Mouse (Mus musculus) midbrain, embryonic 15.5 days (tissue): ENCODE measurements around the gene Fcgr4. TPM values are rescaled to one million over a fixed set of nuclear protein-coding genes. Genes with fewer than 3 reads are reported as not detected.

Experiments
- ATAC-seq: fragments of 200-750 bp; cut with Nextera tagmentation; replicated peaks from 2 replicates; pipeline ENCODE4 v1.8.0; 2017; ENCODE audit warnings: moderate TSS enrichment
- H3K27ac ChIP-seq: fragments of 300-500 bp; sonication (generic); 2 replicates; pipeline ENCODE4 v1.5.1; 2015; ENCODE audit warnings: mild to moderate bottlenecking, inconsistent platforms
- H3K27me3 ChIP-seq: fragments of 300-500 bp; sonication (generic); replicated peaks from 2 replicates; pipeline ENCODE4 v1.6.1; 2015; ENCODE audit warnings: inconsistent platforms
- H3K36me3 ChIP-seq: fragments of 300-500 bp; sonication (generic); replicated peaks from 2 replicates; pipeline ENCODE4 v1.6.1; 2015; ENCODE audit warnings: inconsistent platforms
- H3K4me1 ChIP-seq: fragments of 300-500 bp; sonication (generic); 2 replicates; pipeline ENCODE4 v1.6.1; 2015; ENCODE audit warnings: inconsistent platforms
- H3K4me2 ChIP-seq: fragments of 300-500 bp; sonication (generic); 2 replicates; pipeline ENCODE4 v1.6.1; 2015; ENCODE audit warnings: inconsistent platforms, mild to moderate bottlenecking, moderate library complexity
- H3K4me3 ChIP-seq: fragments of 300-500 bp; sonication (generic); 2 replicates; pipeline ENCODE4 v1.5.1; 2015; ENCODE audit warnings: mild to moderate bottlenecking, inconsistent platforms
- H3K9ac ChIP-seq: fragments of 300-500 bp; sonication (generic); 2 replicates; pipeline ENCODE4 v1.6.1; 2015; ENCODE audit warnings: mild to moderate bottlenecking, inconsistent platforms
- H3K9me3 ChIP-seq: fragments of 300-500 bp; sonication (generic); 2 replicates; pipeline ENCODE4 v1.6.1; 2016; ENCODE audit warnings: inconsistent platforms
- WGBS: fragments of 180-500 bp; shearing (Covaris S2); methylation state at CpG from one replicate; pipeline ENCODE4 v1.1.7; 2015; ENCODE audit warnings: mixed read lengths; 5-methylcytosine and 5-hydroxymethylcytosine counted together
- polyA plus RNA-seq: library from polyadenylated mRNA; unstranded; fragments of >200 nt; fragmentation: Nextera tagmentation; extraction: Ambion mirVana; gene quantifications from 2 replicates; pipeline ENCODE4 v1.2.1, GENCODE M21; 2015

The Fcgr4 gene
- polyA plus RNA-seq, 1 experiment from 2014 or later = 0.53 TPM

GRCm38 (mm10) chr1:170985861-170986260 is 32.9 kb upstream of the Fcgr4 start:
- no peaks in the 10 kb centered on the region for H3K36me3 ChIP-seq
- H3K9ac ChIP-seq = no peak overlapping the region
- ATAC-seq = no peak
- H3K27me3 ChIP-seq = no peaks in the 10 kb centered on the region
- no peaks in the 10 kb centered on the region for H3K4me1 ChIP-seq
- WGBS = 85% methylated on average over 5 of the region's 5 CpGs
- no peak overlapping the region for H3K4me2 ChIP-seq
- H3K27ac ChIP-seq = no peak overlapping the region
- H3K9me3 ChIP-seq = no peaks in the 10 kb centered on the region
- no peak overlapping the region for H3K4me3 ChIP-seq

GRCm38 (mm10) chr1:170989656-170990055 is 29.1 kb upstream of the Fcgr4 start:
- no peak overlapping the region for H3K27ac ChIP-seq
- no peak overlapping the region for H3K9ac ChIP-seq
- ATAC-seq = no peak
- no peaks in the 10 kb centered on the region for H3K9me3 ChIP-seq
- no peak overlapping the region for H3K4me2 ChIP-seq
- WGBS = 78% methylated on average over 9 of the region's 9 CpGs
- H3K4me1 ChIP-seq = no peaks in the 10 kb centered on the region
- H3K27me3 ChIP-seq = no peaks in the 10 kb centered on the region
- no peaks in the 10 kb centered on the region for H3K36me3 ChIP-seq
- no peak overlapping the region for H3K4me3 ChIP-seq

DNA sequence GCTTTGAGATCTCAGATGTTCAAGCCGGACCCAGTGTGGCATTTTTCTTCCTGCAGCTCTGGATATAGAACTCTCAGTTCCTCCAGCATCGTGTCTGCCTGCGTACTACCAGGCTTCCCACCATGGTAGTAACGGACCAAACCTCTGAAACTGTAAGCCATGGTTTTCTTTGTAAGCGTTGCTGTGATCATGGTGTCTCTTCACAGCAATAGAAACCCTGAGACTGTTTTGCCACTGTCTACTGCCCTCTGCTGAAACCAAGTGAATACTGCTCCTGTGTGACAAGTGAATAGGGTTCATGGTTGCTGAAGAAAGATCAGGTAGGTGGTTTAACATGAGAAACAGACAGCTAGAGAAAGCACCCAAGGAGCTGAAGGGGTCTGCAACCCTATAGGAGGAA is 26.2 kb upstream of the Fcgr4 start:
- 69% methylated on average over 5 of the region's 5 CpGs for WGBS
- Histone ChIP-seq H3K27ac (no peak overlapping the region), H3K9ac (no peak overlapping the region), H3K9me3 (no peaks in the 10 kb centered on the region), H3K4me3 (no peak overlapping the region), H3K4me1 (no peaks in the 10 kb centered on the region), H3K27me3 (no peaks in the 10 kb centered on the region), H3K4me2 (no peak overlapping the region), H3K36me3 (no peaks in the 10 kb centered on the region)
- no peak for ATAC-seq

GRCm38 (mm10) chr1:170996034-170996433 is 22.7 kb upstream of the Fcgr4 start:
- WGBS = 85% methylated on average over 3 of the region's 3 CpGs
- ATAC-seq = no peak

GRCm38 (mm10) chr1:170996753-170997152 is 22.0 kb upstream of the Fcgr4 start:
- no peak for ATAC-seq
- no peaks in the 10 kb centered on the region for H3K9me3 ChIP-seq
- 61% methylated on average over 3 of the region's 3 CpGs for WGBS

More at GRCm38 (mm10) chr1:170996034-170996433, 22.7 kb upstream of the Fcgr4 start:
- H3K4me2 ChIP-seq = no peak overlapping the region
- no peak overlapping the region for H3K27ac ChIP-seq
- no peak overlapping the region for H3K9ac ChIP-seq
- H3K4me1 ChIP-seq = no peaks in the 10 kb centered on the region
- no peak overlapping the region for H3K4me3 ChIP-seq
- H3K27me3 ChIP-seq = no peaks in the 10 kb centered on the region
- H3K9me3 ChIP-seq = no peaks in the 10 kb centered on the region
- no peaks in the 10 kb centered on the region for H3K36me3 ChIP-seq

GRCm38 (mm10) chr1:170997756-170998655 is 20.7 kb upstream of the Fcgr4 start:
- H3K27me3 ChIP-seq = no peaks in the 10 kb centered on the region
- no peak overlapping the region for H3K27ac ChIP-seq
- H3K36me3 ChIP-seq = no peaks in the 10 kb centered on the region
- no peaks in the 10 kb centered on the region for H3K4me1 ChIP-seq
- no peak overlapping the region for H3K9ac ChIP-seq
- no peak for ATAC-seq
- WGBS = 61% methylated on average over 21 of the region's 21 CpGs
- peak overlapping the region; percentile 6 for H3K4me2 ChIP-seq
- no peaks in the 10 kb centered on the region for H3K9me3 ChIP-seq
- no peak overlapping the region for H3K4me3 ChIP-seq

More at GRCm38 (mm10) chr1:170996753-170997152, 22.0 kb upstream of the Fcgr4 start:
- Histone ChIP-seq H3K4me2 (no peak overlapping the region), H3K36me3 (no peaks in the 10 kb centered on the region), H3K27me3 (no peaks in the 10 kb centered on the region), H3K9ac (no peak overlapping the region), H3K4me3 (no peak overlapping the region), H3K4me1 (no peaks in the 10 kb centered on the region), H3K27ac (no peak overlapping the region)

- Histone ChIP-seq H3K4me1 (no peaks in the 10 kb centered on the region), H3K9ac (no peak overlapping the region), H3K27me3 (no peaks in the 10 kb centered on the region), H3K9me3 (no peaks in the 10 kb centered on the region), H3K4me2 (no peak overlapping the region), H3K4me3 (no peak overlapping the region), H3K27ac (no peak overlapping the region), H3K36me3 (no peaks in the 10 kb centered on the region)
- no peak for ATAC-seq
Measured at GRCm38 (mm10) chr1:170999811-171000210, 18.9 kb upstream of the Fcgr4 start.

GRCm38 (mm10) chr1:171005081-171005480 is 13.6 kb upstream of the Fcgr4 start:
- WGBS = 75% methylated on average over 6 of the region's 6 CpGs
- Histone ChIP-seq H3K4me2 (no peak overlapping the region), H3K27ac (no peak overlapping the region), H3K4me3 (no peak overlapping the region), H3K27me3 (no peaks in the 10 kb centered on the region), H3K9me3 (no peaks in the 10 kb centered on the region), H3K36me3 (no peaks in the 10 kb centered on the region), H3K4me1 (no peaks in the 10 kb centered on the region), H3K9ac (no peak overlapping the region)
- ATAC-seq = no peak

DNA sequence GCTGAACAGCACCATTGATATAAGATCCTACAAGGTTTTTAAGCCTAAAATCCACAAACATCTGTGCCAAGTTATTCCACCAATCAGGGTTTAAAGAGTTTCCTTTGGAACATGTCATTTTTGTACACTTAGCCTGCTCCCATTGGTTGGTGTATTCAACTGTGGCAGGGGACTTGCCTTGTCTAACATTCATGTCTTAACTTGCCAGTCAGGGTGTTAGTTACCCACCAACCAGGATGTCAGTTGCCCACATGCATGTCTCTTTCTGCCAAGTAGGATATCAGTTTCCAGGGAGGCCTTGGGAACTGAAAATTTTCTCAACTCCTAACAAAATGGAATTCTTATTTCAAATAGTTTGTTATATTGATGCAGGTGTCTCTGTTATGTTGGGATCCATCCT is 13.1 kb upstream of the Fcgr4 start:
- Histone ChIP-seq H3K4me2 (no peak overlapping the region), H3K4me1 (no peaks in the 10 kb centered on the region), H3K36me3 (no peaks in the 10 kb centered on the region), H3K9ac (no peak overlapping the region), H3K27me3 (no peaks in the 10 kb centered on the region), H3K27ac (no peak overlapping the region), H3K4me3 (no peak overlapping the region), H3K9me3 (no peaks in the 10 kb centered on the region)
- no peak for ATAC-seq

DNA sequence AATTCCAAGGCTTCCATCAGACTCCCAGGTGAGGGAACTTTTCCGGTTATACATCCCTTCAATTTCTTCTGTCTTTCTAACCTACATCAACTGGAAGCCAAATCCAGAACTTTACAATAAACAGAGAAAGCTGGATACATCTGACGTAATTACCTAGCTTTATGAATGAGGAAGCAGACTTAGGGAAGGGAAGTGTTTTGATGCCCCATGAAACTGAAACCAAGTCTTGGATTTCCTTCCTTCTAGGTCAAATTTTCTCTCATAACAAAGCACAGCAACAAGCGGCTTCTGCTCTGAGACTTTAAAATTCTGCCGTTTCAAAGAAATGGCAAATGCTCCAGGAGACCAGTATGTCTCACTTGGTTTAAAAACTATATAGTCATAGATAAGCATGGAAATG is 12.4 kb upstream of the Fcgr4 start:
- Histone ChIP-seq H3K27ac (no peak overlapping the region), H3K4me2 (no peak overlapping the region), H3K9me3 (no peaks in the 10 kb centered on the region), H3K9ac (no peak overlapping the region), H3K4me3 (no peak overlapping the region), H3K36me3 (no peaks in the 10 kb centered on the region), H3K27me3 (no peaks in the 10 kb centered on the region), H3K4me1 (no peaks in the 10 kb centered on the region)
- ATAC-seq = no peak
- WGBS = 97% methylated on average over 4 of the region's 4 CpGs

DNA sequence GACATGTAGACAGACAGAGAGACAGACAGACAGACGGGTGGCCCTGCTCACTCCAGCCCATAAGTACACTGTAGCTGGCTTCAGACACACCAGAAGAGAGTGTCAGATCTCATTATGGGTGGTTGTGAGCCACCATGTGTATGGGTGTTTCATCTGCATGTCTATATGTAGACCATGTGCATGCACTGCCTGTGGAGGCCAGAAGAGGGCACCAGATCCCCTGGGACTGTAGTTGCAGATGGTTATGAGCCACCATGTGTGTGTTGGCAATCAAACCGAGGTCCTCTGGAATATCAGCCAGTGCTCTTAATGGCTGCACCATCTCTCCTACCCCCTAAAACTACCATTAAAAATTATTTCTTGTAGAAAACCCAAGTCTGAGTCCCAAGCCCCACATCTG is 11.8 kb upstream of the Fcgr4 start:
- H3K9ac ChIP-seq = no peak overlapping the region
- no peaks in the 10 kb centered on the region for H3K9me3 ChIP-seq
- H3K27me3 ChIP-seq = no peaks in the 10 kb centered on the region
- H3K4me2 ChIP-seq = no peak overlapping the region
- no peak for ATAC-seq
- H3K36me3 ChIP-seq = no peaks in the 10 kb centered on the region
- H3K4me1 ChIP-seq = no peaks in the 10 kb centered on the region
- WGBS = 85% methylated on average over 2 of the region's 2 CpGs
- no peak overlapping the region for H3K4me3 ChIP-seq
- no peak overlapping the region for H3K27ac ChIP-seq

GRCm38 (mm10) chr1:171011733-171012132 is 7.0 kb upstream of the Fcgr4 start:
- WGBS = 84% methylated on average over 4 of the region's 4 CpGs

GRCm38 (mm10) chr1:171016676-171017356 is 1.9 kb upstream of the Fcgr4 start:
- H3K9me3 ChIP-seq = no peaks in the 10 kb centered on the region
- ATAC-seq = no peak
- H3K27me3 ChIP-seq = no peaks in the 10 kb centered on the region
- no peak overlapping the region for H3K9ac ChIP-seq
- no peak overlapping the region for H3K4me2 ChIP-seq
- no peak overlapping the region for H3K27ac ChIP-seq
- H3K4me1 ChIP-seq = no peaks in the 10 kb centered on the region
- 89% methylated on average over 6 of the region's 6 CpGs for WGBS
- no peaks in the 10 kb centered on the region for H3K36me3 ChIP-seq
- H3K4me3 ChIP-seq = no peak overlapping the region

More at GRCm38 (mm10) chr1:171011733-171012132, 7.0 kb upstream of the Fcgr4 start:
- Histone ChIP-seq H3K27ac (no peak overlapping the region), H3K9ac (no peak overlapping the region), H3K4me1 (no peaks in the 10 kb centered on the region), H3K27me3 (no peaks in the 10 kb centered on the region), H3K36me3 (no peaks in the 10 kb centered on the region), H3K4me3 (no peak overlapping the region), H3K9me3 (no peaks in the 10 kb centered on the region), H3K4me2 (no peak overlapping the region)
- ATAC-seq = no peak
